Mouse (Mus musculus) regulatory T cell (primary cell): ENCODE data around the gene Ccsap.

ENCODE experiments used
- in situ Hi-C: fragments of 300-600 bp; cut with MboI, MseI; formaldehyde crosslinking; loops from one replicate; pipeline ENCODE4 v1.15.1; 2025; ENCODE audit warnings: high pct_unique_total_duplicates

Ccsap gene

GRCm38 (mm10) chr8:123859648-123860259 lies at the start of gene Ccsap:
Gene Ccsap (minus strand): TSS chr8:123860209.
- in situ Hi-C loops, result no loop called here

GRCm38 (mm10) chr8:123907604-123908003 lies 47.6 kb upstream of the Ccsap start:
- in situ Hi-C loops, result no loop called here

GRCm38 (mm10) chr8:123902653-123903052 lies 42.6 kb upstream of the Ccsap start:
- in situ Hi-C loops, result no loop called here

- in situ Hi-C loops, result no loop called here
These were observed 39.4 kb upstream of the Ccsap start for GRCm38 (mm10) chr8:123899366-123899765.

GRCm38 (mm10) chr8:123898576-123898975 lies 38.6 kb upstream of the Ccsap start:
- in situ Hi-C loops, result no loop called here

- in situ Hi-C loops, result no loop called here
These were observed 36.8 kb upstream of the Ccsap start for GRCm38 (mm10) chr8:123896774-123897173.

- in situ Hi-C loops, result no loop called here
These were observed 36.4 kb upstream of the Ccsap start for GRCm38 (mm10) chr8:123896366-123896761.

GRCm38 (mm10) chr8:123895680-123896365 lies 35.8 kb upstream of the Ccsap start:
- in situ Hi-C loops, result no loop called here

- in situ Hi-C loops, result no loop called here
These were observed 35.2 kb upstream of the Ccsap start for GRCm38 (mm10) chr8:123895230-123895629.

GRCm38 (mm10) chr8:123894502-123895097 lies 34.6 kb upstream of the Ccsap start, which contains the start of gene Acta1:
Gene Acta1 (minus strand): TSS chr8:123894751.
- in situ Hi-C loops, result no loop called here

- in situ Hi-C loops, result no loop called here
These were observed 33.4 kb upstream of the Ccsap start for GRCm38 (mm10) chr8:123893413-123893812.

GRCm38 (mm10) chr8:123892586-123893155 lies 32.7 kb upstream of the Ccsap start:
- in situ Hi-C loops, result no loop called here

- in situ Hi-C loops, result no loop called here
These were observed 32.0 kb upstream of the Ccsap start for GRCm38 (mm10) chr8:123891883-123892585.

GRCm38 (mm10) chr8:123891271-123891670 lies 31.3 kb upstream of the Ccsap start:
- in situ Hi-C loops, result no loop called here

- in situ Hi-C loops, result no loop called here
These were observed 29.8 kb upstream of the Ccsap start for GRCm38 (mm10) chr8:123889797-123890196.

- in situ Hi-C loops, result no loop called here
These were observed 27.9 kb upstream of the Ccsap start for GRCm38 (mm10) chr8:123887956-123888355.

- in situ Hi-C loops, result no loop called here
These were observed 27.2 kb upstream of the Ccsap start for GRCm38 (mm10) chr8:123887163-123887562.

- in situ Hi-C loops, result no loop called here
These were observed 24.9 kb upstream of the Ccsap start for GRCm38 (mm10) chr8:123884721-123885565.

- in situ Hi-C loops, result no loop called here
These were observed 23.1 kb upstream of the Ccsap start for GRCm38 (mm10) chr8:123883094-123883493.

GRCm38 (mm10) chr8:123882412-123882811 lies 22.4 kb upstream of the Ccsap start:
- in situ Hi-C loops, result no loop called here

GRCm38 (mm10) chr8:123880821-123881350 lies 20.9 kb upstream of the Ccsap start:
- in situ Hi-C loops, result no loop called here
